Mouse (Mus musculus): ENCODE data around the gene Rtn1.
A peak's percentile ranks its signal among the peaks of the same experiment; 100 is the strongest.

Gene Rtn1

DNA sequence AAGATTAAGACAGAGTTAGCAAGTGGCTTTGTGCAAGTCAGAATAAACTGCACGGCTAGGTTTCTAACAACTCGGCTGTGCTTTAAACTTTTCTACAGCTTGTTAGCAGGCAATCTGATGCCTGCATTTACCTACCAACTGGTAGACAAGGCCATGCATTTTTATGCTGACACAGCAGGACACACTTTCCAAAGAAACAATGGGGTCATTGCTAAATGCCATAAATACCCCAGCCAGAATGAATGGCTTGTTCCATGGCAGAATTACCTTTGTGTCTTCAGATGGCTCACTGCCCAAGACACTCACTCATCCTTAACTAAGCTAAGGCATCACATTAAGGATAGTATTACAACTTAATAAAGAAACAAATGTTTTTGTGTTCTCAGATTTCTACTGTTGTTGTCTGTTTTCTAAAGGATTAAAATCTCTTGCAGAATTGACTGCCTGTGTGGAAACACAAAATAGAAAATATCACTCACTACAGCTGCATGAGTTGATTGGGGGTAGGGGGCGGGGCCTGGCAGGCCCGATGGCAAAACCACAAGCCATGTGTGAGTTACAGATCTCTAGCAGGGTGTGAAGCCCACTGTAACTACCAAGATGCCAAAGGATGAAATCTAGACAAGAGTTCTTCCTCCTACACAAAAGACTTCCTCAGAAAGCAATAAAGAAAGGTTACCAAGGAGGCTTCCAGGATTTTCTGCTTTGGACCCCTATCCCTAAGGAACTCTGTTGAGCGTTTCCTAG, 129.6 kb downstream of the Rtn1 start:
- no peak for DNase-seq (ENCODE audit: low spot score)

DNA sequence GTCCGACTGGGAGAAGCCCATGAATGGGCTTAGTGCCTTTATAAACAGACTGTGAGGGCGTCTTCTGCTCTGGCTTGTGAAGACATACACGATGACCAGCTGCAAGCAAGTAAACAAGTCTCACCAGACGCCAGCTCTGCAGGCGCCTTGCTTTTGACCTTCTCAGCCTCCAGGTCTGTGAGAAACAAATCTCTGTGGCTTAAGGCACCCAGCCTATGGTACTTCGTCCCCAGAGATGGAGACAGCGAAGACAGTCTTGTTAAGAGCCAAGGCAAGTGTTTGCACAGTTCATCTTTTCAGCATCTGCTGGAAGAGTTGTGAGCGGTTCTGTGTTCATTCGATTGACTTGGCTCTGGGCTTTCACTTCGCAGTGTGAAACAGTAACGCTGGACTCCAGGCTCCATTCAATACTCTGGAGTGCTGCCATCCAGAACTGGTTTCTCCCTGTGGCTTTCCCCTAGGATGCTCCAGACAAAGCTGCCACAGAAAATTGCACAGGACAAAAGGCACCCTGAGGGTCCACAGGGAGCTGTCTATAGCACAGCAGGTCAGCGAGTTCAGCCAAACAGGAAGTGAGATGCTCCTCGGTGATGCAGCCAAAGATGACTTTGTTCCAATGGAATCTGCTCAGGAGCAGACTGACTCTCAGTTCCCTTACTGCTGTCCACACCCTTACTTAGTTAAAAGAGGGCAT, 135.0 kb downstream of the Rtn1 start:
- peak; percentile 17 for DNase-seq (ENCODE audit: low spot score)

DNA sequence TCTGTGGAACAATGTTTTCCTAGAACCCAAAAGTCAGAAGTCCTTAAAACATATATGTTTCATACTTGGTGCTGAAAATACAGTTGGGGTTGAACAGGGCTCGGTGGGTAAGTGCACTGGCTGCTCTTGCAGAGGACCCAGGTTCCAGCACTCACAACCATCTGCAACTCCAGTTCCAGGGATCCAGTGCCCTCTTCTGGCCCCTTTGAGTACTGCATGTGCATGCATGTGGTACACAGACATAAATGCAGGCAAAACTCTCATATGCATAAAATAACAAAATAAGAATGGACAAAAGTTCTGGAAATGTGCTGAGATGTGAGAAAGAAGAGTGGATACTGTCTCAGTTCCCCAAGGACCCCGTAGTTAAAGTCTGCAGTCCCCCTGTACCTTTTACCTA, 141.2 kb downstream of the Rtn1 start:
- DNase-seq (ENCODE audit: low spot score): no peak

DNA sequence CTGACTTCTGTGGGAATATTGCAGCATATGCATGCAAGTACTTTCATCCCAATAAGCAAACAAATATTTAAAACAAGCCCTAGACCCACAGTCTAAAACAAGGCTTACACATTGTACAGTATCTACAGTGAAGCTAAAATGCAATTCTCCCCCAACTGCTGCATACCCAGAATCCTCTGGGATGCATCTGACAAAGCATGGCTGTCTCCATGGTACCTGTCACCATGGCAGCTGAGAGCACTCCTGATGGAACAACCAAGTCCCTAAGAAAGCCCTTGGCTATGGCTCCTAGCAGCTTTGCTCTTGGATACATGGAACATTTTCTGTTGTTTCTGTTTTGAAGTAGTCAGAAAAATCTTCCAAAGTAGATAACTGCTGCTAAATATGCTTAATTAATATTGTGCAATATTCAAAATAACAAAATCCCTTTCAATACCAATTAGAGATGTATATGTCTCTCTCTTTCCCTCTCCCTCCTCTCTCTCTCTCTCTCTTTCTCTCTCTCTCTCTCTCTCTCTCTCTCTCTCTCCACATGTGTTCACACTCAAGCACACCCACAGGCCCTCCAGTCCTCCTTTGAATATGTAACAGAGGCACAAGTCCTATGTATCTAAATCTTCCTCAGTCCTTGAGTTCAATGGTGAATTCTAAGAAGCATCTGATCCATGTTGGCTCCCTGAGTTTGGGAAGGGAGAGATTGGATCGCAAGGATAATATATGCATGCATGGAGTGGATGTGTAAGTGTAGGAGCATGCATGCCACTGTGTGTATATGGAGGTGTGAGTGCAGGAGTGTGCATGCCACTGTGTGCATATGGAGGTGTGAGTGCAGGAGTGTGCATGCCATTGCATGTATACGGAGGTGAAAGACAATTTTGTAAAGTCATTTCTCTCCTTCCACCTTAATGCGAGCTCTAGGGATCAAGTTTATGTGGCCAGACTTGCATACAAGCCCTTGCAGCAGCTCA, 143.3 kb downstream of the Rtn1 start:
- DNase-seq (ENCODE audit: low spot score): no peak

DNA sequence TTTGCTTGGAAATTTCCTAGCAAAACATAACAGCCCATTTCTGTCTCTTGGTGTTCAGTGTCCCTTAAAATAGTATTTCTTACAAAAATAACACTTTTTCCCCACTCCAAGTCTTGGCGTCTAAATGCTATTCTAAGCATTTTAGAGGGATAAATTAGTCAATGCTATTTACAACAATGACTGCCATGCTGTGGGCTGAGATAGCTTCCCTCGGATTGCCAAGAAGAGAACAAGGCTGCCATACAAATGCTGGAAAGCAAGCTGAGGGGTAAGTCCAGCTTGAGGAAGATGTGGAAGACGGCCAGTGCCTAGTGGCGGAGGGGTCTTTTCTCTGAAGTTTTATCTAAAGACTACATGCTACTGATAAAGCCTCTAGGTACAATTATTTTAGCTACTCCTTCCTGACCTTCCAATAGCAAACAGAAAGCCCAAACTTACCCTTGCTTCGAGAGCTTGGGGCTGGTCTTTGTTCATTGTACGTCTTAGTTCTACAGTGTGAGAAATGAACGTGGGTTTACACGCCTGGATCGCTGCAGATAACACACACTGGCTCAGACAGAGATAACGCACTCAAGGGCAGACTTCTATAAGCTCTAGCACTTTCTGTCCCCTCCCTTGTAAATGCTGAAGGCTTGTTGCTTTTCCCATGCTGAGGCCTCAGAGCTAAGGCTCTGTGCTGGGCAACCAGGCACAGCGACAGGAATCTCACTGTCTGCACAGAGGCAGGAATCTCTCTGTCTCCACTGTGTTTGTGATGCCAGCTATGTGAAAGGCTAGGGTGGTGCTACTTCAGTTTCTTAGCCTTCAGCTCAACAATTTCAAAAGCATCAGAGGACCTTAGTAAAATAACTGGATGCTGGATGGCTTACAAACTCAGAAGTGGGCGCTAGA, 145.4 kb downstream of the Rtn1 start:
- no peak for DNase-seq (ENCODE audit: low spot score)

DNA sequence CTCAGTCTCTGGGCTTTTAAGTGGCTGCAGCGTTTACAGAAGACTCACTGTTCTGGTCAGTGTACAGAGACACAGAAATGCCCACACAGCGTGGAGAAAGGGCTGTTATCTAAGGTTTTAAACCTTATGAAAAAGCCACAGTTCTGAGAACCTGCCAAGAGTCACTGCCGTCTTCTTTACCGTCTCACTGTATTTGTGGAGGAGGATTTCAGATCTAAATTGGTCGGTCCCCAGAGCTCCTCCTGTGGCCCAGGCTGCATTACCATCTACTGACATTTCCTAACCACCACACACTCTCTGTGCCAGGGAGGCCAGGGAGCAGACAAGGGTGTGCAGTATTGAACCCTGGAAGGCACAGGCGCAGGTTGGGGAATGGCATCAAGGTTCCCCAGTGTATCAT, 151.9 kb downstream of the Rtn1 start:
- no peak for DNase-seq (ENCODE audit: low spot score)

DNA sequence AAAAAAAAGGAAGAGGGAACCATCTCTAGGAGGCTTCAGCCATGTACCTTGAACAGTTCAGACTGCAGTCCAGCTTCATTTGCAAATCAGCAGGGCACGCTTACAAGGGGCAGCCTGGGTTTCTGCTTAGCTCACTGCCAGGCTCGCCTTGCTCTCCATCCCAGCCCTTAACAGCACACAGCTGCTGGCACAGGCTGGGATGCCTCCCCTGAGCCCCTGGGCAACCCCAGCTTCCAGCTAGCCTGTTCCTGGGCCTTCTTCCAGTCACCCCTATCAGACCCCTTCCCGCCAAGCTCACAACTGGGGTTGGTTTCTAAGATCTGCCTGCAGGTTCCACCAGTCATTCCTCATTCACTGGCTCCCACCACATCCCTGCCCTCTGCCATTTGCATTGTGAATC, 155.8 kb downstream of the Rtn1 start:
- no peak for DNase-seq (ENCODE audit: low spot score)

DNA sequence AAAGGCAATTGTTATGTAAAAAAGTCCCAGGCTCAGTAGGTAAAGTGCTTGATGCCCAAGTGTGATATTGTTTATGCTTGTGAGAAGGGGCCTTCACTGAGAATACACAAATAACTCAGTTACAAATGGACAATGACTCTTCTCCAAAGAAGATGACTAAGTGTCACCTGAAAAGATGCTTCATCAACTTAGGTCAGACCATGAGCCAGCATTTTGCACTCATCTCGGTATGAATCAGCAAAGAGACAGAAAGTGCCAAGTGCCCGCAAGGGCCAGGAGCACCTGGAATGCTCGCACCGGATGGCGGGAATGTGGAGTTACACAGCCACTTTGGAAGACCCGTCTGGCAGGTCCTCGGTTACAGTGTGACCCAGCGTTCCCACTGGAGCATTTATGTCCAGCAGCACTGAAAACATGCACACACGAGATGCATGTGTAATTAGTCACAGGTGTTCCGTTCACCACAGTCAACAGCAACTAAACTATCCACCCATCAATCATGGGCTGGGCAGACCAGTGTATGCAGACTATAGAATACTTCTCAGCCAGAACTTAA, 156.9 kb downstream of the Rtn1 start:
- no peak for DNase-seq (ENCODE audit: low spot score)

DNA sequence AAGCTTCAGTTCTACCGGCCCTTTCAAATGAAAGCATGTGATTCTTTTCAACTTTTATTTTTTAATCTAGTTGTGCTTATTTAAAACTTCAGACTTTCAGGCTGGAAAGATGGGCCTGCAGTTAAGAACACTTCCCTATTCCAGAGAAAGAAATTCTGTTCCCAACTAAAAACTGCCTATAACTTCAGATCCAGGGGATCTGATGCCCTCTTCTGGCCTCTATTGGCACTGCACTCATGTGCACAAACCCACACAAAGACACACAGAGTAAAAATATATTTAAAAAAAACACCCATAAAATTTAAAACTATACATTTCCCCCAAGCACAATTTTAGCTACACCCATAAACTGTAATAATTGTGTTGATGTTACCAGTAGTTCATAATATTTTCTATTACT, 163.9 kb downstream of the Rtn1 start:
- no peak for DNase-seq (ENCODE audit: low spot score)

DNA sequence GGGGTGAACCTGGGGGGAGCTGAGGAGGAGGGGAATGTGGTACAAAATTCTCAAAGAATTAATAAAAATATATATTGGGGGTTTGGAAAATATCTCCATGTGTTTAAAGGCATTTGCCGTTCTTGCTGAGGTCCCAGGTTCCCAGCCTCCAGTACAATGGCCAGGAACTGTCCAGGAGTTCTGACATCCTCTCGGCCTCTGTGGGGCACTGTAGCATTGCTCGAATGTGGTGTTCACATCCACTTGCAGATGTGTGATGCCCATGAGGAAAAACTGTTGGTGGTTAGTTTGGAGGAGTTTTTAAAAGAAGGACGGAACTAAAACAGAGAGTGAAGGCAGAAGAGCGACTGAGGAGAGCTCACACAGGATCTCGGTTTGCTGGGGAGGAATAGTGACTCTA, 166.0 kb downstream of the Rtn1 start:
- no peak for DNase-seq (ENCODE audit: low spot score)

DNA sequence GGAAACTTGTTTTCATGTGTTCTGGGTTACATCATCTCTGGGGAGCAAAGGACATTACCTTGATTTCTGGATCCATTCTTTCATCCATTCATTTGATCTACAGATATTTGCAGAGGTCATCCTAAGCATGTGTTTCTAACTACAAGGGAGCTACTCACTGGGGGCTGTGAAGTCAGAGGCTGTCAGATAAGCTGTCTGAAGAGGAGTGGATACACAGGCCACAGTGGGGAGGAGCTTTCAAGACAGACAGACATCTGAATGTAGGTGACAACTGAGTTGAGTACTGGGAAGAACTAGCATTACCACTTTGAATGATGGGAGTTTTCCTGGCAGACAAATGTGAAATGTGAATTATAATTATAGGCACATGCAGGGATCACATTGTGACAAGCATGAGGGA, 168.3 kb downstream of the Rtn1 start:
- DNase-seq (ENCODE audit: low spot score): no peak

DNA sequence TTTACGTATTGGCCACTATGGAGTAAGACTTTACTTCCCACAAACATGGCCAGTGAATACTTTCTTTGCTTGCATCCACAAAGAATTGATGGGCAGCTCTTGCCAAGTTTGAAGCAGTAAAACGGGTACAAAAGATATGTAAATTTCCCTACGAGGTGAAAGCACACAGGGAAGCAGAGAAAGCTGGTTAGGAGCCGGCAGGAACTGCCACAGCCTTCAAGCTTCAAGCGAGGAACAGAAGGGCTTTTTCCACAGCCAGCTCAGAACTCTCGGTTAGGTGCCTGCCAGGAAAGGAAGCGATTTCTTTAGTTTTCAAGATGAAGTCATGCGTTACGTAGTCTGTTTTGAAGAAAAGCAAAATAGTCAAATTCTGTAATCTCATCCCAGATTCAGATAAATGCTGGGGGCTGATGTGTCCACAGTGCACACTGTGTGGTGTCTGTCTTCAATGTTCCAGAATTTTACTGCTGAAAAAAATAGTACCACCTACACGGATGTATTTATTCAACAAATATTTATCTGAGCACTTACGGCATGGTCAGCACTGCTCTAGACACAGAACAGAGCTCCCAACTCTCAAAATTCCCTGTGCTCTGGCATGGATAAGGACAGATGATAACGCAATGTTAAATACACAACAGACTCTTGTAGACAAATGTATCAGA, 169.5 kb downstream of the Rtn1 start:
- DNase-seq (ENCODE audit: low spot score): no peak

DNA sequence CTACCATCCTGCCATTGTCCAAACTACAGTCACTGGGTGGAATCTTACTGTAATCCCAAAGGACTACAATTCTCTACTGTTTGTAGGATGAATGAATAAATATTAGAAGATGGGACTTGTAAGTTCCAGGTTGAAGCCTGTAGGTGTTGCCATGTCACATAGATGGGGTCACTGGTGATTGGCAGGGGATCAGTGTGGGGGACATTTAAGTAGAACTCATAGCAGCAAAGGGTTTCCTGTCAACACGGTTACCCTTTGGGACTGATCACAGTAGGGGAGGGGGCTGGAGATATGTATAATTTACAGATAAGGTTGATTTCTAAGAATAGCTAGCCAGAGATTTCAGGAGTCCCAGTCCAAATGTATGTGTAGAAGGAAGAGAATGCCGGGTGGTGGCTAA, 171.6 kb downstream of the Rtn1 start:
- DNase-seq (ENCODE audit: low spot score): no peak

DNA sequence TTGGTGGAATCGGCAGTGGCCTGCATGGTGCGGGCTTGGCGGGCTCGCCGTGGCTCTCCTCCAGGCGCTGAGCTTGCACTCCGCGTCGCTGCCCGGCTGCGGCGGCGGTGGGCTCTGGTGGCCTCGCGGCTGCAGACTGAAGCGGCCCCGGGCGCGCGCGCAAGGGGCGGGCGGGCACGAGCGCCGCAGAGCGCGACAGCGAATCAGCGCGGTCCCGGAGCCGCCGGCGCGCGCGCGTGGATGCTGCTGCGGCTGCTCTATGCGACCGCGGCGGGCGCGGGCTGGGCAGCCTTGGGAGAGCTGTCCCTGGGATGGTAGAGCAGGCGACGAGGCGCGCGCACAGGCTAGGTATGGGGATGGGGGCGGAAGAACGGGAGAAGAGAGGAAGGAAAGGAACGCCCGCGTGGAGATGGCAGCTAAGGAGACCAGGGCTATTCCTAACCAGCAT, 172.3 kb downstream of the Rtn1 start:
- DNase-seq (ENCODE audit: low spot score): peak; percentile 37

DNA sequence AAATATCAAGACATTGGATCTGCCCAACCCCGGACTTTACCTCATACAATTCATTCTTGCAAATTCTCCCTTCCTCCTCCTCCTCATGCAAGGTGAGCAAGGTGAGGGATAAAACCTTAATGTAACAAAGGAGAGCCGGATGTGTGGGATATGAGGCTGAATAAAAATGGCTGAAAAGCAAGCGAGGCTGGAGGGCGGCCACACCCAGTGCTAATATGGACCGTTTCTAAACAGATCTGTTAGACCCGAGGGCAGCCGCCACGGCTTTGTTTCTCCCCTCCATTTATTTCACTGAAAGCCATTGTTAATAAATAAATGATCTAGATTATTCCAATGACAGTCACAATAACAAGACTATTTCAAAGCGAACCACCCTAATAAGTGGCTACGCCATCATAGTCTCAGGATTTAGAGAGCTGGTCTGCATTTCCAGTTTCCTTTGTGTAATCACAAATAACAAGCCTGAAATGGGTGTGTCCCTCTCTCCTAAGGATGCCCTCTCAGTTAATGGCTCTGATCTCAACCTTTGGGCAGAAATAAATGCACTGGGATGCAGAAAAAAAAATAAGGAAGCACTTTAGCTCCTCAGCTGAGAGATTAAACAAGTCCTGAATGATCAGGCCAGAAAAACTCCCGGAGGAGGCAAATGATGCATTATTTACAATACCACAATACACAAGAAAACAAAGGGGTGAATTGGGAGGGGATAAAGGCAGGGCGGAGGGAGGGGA, 173.1 kb downstream of the Rtn1 start:
- no peak for DNase-seq (ENCODE audit: low spot score)

DNA sequence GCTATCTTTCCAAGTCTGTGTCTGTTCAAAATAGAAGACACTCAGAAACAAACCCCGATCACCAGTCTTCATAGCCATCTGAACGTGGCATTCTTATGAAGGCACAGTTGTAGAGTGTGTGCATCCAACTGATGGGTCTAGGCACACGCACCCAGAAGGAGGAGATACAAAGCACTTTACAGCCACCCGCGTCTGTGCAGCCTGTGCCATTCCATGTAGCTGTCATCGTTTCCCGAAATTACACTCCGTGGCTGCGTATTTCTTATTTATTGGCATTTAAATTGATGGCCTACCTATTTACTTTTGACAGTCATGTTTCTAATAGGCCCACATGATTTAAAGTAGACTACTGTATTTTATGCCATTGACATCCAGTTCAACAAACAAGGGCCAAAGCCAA, 173.9 kb downstream of the Rtn1 start:
- DNase-seq (ENCODE audit: low spot score): no peak

DNA sequence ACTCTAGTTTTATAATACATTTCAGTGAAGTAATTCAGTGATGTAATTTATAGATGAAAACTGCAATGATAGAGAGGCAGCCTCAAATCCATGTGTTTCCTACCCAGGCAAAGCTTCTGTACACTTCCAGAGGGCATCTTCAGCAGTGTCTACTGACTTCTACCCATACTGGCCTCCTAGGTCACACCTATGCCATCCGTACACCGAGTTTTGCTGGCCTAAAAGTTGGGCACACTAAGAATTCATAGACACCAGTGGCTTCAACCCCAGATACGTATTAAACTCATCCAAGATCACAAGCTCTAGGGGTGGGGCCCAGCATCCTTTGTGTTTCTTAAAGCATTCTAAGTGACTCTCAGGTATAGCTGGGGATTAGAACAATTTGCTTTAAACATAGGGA, 174.7 kb downstream of the Rtn1 start:
- DNase-seq (ENCODE audit: low spot score): no peak

DNA sequence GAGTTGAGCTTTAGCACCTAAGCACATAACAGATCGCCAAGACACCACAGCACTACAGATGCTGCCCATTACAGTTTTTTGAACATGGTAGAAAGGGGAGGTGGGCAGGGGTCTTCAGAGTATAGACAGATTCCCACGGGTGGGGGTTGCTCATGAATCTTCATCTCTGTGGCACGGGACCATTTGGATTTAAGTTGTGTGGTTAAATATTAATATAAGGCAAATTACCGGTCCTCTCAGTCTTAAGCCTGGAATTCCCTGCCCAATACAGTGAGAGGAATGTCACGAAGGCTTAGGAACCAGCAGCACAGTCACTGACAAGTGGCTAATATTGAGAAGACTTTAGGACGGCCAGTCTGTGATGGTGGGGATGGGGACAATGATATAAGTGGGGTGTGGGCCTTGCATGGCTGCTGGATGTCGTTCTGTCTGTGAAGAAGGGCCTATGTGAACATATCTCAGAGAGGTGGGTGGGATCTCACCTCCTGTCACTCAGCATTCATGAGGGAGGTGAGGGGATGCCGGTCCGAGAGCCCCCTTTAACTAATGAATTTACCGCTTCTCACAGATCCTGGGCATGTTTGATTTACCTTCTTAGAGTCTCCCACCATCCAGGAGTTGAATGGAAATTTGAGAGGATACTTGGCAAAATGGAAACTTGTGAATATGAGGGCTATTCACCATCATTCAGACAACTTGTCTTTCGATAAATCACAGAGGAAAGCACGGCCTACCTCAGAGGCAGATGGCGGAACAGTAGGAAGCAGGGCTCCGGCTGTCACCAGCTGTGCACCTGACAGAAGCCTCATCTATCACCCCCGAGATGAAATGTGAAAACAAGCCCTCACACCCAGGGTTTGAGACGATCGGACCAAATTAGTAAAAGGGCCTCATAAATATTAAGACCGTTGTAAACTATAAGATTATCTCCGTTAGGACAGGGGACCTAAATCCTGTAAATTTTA, 175.7 kb downstream of the Rtn1 start:
- DNase-seq (ENCODE audit: low spot score): no peak

DNA sequence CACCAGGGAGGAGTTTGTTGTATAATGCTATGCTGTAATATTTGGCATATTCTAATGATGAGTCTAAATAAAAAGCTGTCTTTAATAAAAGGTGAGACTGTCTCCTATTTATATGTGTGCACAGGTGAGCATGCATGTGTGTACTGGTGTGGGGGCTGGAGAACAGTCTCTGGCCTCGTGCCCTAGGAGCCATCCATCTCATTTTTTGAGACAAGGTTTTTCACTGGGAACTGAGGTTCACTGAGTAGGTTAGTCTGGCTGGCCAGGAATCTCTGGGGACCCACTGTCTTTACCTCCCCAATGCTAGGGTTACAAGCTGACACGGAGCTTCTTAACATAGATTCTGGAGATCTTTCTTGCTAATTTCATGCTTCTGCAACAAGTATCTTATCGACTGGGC, 176.7 kb downstream of the Rtn1 start:
- no peak for DNase-seq (ENCODE audit: low spot score)
